Mouse (Mus musculus): ENCODE data around the gene Slc16a8. TPM values are rescaled to one million over a fixed set of nuclear protein-coding genes. Genes with fewer than 3 reads are reported as not detected.

The Slc16a8 gene
- polyA plus RNA-seq, 1 experiment from 2014 or later: 0.46 TPM

- no peak overlapping the region for H3K27ac ChIP-seq
- H3K36me3 ChIP-seq: peaks cover 14% of the 10 kb centered on the region; the same call in 1 of the 2 replicates
- H3K4me1 ChIP-seq: peaks cover 16% of the 10 kb centered on the region
- H3K27me3 ChIP-seq: no peaks in the 10 kb centered on the region
- H3K9ac ChIP-seq: no peak overlapping the region
- no peak overlapping the region for H3K4me2 ChIP-seq
- H3K4me3 ChIP-seq: no peak overlapping the region
- no peak for ATAC-seq (ENCODE audit: insufficient number of reproducible peaks, insufficient read depth, low FRiP score, low TSS enrichment, low read depth)
- H3K9me3 ChIP-seq: no peaks in the 10 kb centered on the region
- WGBS: 79% methylated on average over 5 of the region's 5 CpGs
Measured at GRCm38 (mm10) chr15:79282434-79282833, 27.9 kb upstream of the Slc16a8 start.

- Histone ChIP-seq H3K27me3 (no peaks in the 10 kb centered on the region), H3K27ac (no peak overlapping the region), H3K4me2 (no peak overlapping the region), H3K4me3 (no peak overlapping the region), H3K4me1 (peaks cover 16% of the 10 kb centered on the region), H3K9ac (no peak overlapping the region), H3K36me3 (peaks cover 4% of the 10 kb centered on the region; the same call in 1 of the 2 replicates), H3K9me3 (no peaks in the 10 kb centered on the region)
- ATAC-seq (ENCODE audit: insufficient number of reproducible peaks, insufficient read depth, low FRiP score, low TSS enrichment, low read depth): no peak
- 83% methylated on average over 1 of the region's 1 CpGs for WGBS
Measured at GRCm38 (mm10) chr15:79281389-79281788, 26.8 kb upstream of the Slc16a8 start.

- Histone ChIP-seq H3K27me3 (no peaks in the 10 kb centered on the region), H3K4me2 (no peak overlapping the region), H3K4me1 (peaks cover 16% of the 10 kb centered on the region), H3K9ac (no peak overlapping the region), H3K4me3 (no peak overlapping the region), H3K9me3 (no peaks in the 10 kb centered on the region), H3K27ac (no peak overlapping the region), H3K36me3 (no peaks in the 10 kb centered on the region)
- ATAC-seq (ENCODE audit: insufficient number of reproducible peaks, insufficient read depth, low FRiP score, low TSS enrichment, low read depth): no peak
- 62% methylated on average over 5 of the region's 5 CpGs for WGBS
Measured at GRCm38 (mm10) chr15:79280850-79281249, 26.3 kb upstream of the Slc16a8 start.

GRCm38 (mm10) chr15:79280209-79280608, 25.6 kb upstream of the Slc16a8 start:
- WGBS: 28% methylated on average over 6 of the region's 6 CpGs
- H3K4me2 ChIP-seq: no peak overlapping the region
- H3K4me1 ChIP-seq: peaks cover 16% of the 10 kb centered on the region
- H3K9ac ChIP-seq: no peak overlapping the region
- H3K27me3 ChIP-seq: no peaks in the 10 kb centered on the region
- H3K4me3 ChIP-seq: no peak overlapping the region
- H3K36me3 ChIP-seq: no peaks in the 10 kb centered on the region
- ATAC-seq (ENCODE audit: insufficient number of reproducible peaks, insufficient read depth, low FRiP score, low TSS enrichment, low read depth): no peak
- H3K27ac ChIP-seq: no peak overlapping the region
- H3K9me3 ChIP-seq: no peaks in the 10 kb centered on the region

GRCm38 (mm10) chr15:79277728-79278127, 23.2 kb upstream of the Slc16a8 start:
- Histone ChIP-seq H3K9ac (no peak overlapping the region), H3K27me3 (no peaks in the 10 kb centered on the region), H3K36me3 (no peaks in the 10 kb centered on the region), H3K4me3 (no peak overlapping the region), H3K4me1 (peaks cover 14% of the 10 kb centered on the region), H3K9me3 (no peaks in the 10 kb centered on the region), H3K4me2 (no peak overlapping the region), H3K27ac (no peak overlapping the region)
- no peak for ATAC-seq (ENCODE audit: insufficient number of reproducible peaks, insufficient read depth, low FRiP score, low TSS enrichment, low read depth)
- 36% methylated on average over 10 of the region's 10 CpGs for WGBS

GRCm38 (mm10) chr15:79273020-79273419, 18.5 kb upstream of the Slc16a8 start:
- ATAC-seq (ENCODE audit: insufficient number of reproducible peaks, insufficient read depth, low FRiP score, low TSS enrichment, low read depth): no peak
- 54% methylated on average over 10 of the region's 10 CpGs for whole genome bisulfite sequencing

GRCm38 (mm10) chr15:79271124-79271746, 16.7 kb upstream of the Slc16a8 start:
- Histone ChIP-seq H3K4me3 (peak overlapping the region; percentile 34), H3K27ac (no peak overlapping the region), H3K9ac (no peak overlapping the region), H3K27me3 (peaks cover 17% of the 10 kb centered on the region), H3K9me3 (no peaks in the 10 kb centered on the region), H3K4me2 (peak overlapping the region; percentile 68), H3K4me1 (peaks cover 12% of the 10 kb centered on the region), H3K36me3 (no peaks in the 10 kb centered on the region)
- 13% methylated on average over 17 of the region's 17 CpGs for WGBS
- no peak for ATAC-seq (ENCODE audit: insufficient number of reproducible peaks, insufficient read depth, low FRiP score, low TSS enrichment, low read depth)

More at GRCm38 (mm10) chr15:79273020-79273419, 18.5 kb upstream of the Slc16a8 start:
- Histone ChIP-seq H3K27ac (no peak overlapping the region), H3K9ac (no peak overlapping the region), H3K9me3 (no peaks in the 10 kb centered on the region), H3K4me1 (peaks cover 16% of the 10 kb centered on the region), H3K4me3 (no peak overlapping the region), H3K36me3 (no peaks in the 10 kb centered on the region), H3K27me3 (peaks cover 17% of the 10 kb centered on the region), H3K4me2 (no peak overlapping the region)

GRCm38 (mm10) chr15:79270317-79271123, 16.0 kb upstream of the Slc16a8 start:
- peaks cover 17% of the 10 kb centered on the region for H3K27me3 ChIP-seq
- no peaks in the 10 kb centered on the region for H3K36me3 ChIP-seq
- 2% methylated on average over 33 of the region's 33 CpGs for WGBS
- peak overlapping the region; percentile 68 for H3K4me2 ChIP-seq
- no peak for ATAC-seq (ENCODE audit: insufficient number of reproducible peaks, insufficient read depth, low FRiP score, low TSS enrichment, low read depth)
- no peak overlapping the region for H3K27ac ChIP-seq
- H3K4me1 ChIP-seq: peaks cover 12% of the 10 kb centered on the region
- no peaks in the 10 kb centered on the region for H3K9me3 ChIP-seq
- H3K4me3 ChIP-seq: peak overlapping the region; percentile 34
- H3K9ac ChIP-seq: peak overlapping the region; percentile 47

GRCm38 (mm10) chr15:79268521-79268920, 14.0 kb upstream of the Slc16a8 start:
- peaks cover 21% of the 10 kb centered on the region for H3K27me3 ChIP-seq
- no peak overlapping the region for H3K9ac ChIP-seq
- no peaks in the 10 kb centered on the region for H3K9me3 ChIP-seq
- no peak for ATAC-seq (ENCODE audit: insufficient number of reproducible peaks, insufficient read depth, low FRiP score, low TSS enrichment, low read depth)
- no peak overlapping the region for H3K4me3 ChIP-seq
- no peak overlapping the region for H3K4me2 ChIP-seq
- H3K27ac ChIP-seq: no peak overlapping the region
- 32% methylated on average over 1 of the region's 1 CpGs for WGBS
- H3K4me1 ChIP-seq: peaks cover 12% of the 10 kb centered on the region
- H3K36me3 ChIP-seq: no peaks in the 10 kb centered on the region

GRCm38 (mm10) chr15:79265384-79265783, 10.8 kb upstream of the Slc16a8 start:
- H3K27me3 ChIP-seq: peaks cover 31% of the 10 kb centered on the region
- H3K4me1 ChIP-seq: peaks cover 18% of the 10 kb centered on the region
- H3K4me2 ChIP-seq: no peak overlapping the region
- 64% methylated on average over 4 of the region's 4 CpGs for WGBS
- H3K9ac ChIP-seq: 0 out of 2 replicates have a peak overlapping the region, but pooled peaks have one; percentile 3
- ATAC-seq (ENCODE audit: insufficient number of reproducible peaks, insufficient read depth, low FRiP score, low TSS enrichment, low read depth): no peak
- no peak overlapping the region for H3K27ac ChIP-seq
- H3K9me3 ChIP-seq: no peaks in the 10 kb centered on the region
- no peaks in the 10 kb centered on the region for H3K36me3 ChIP-seq
- H3K4me3 ChIP-seq: no peak overlapping the region

- Histone ChIP-seq H3K4me1 (peaks cover 22% of the 10 kb centered on the region), H3K9ac (no peak overlapping the region), H3K36me3 (no peaks in the 10 kb centered on the region), H3K4me3 (no peak overlapping the region), H3K4me2 (no peak overlapping the region), H3K27me3 (peaks cover 37% of the 10 kb centered on the region), H3K9me3 (no peaks in the 10 kb centered on the region), H3K27ac (no peak overlapping the region)
- 91% methylated on average over 6 of the region's 6 CpGs for WGBS
- no peak for ATAC-seq (ENCODE audit: insufficient number of reproducible peaks, insufficient read depth, low FRiP score, low TSS enrichment, low read depth)
Measured at GRCm38 (mm10) chr15:79263726-79264125, 9.2 kb upstream of the Slc16a8 start.

All from embryonic facial prominence, embryonic 13.5 days (tissue).